Mouse (Mus musculus): ENCODE results near the gene Pigv.

DNA sequence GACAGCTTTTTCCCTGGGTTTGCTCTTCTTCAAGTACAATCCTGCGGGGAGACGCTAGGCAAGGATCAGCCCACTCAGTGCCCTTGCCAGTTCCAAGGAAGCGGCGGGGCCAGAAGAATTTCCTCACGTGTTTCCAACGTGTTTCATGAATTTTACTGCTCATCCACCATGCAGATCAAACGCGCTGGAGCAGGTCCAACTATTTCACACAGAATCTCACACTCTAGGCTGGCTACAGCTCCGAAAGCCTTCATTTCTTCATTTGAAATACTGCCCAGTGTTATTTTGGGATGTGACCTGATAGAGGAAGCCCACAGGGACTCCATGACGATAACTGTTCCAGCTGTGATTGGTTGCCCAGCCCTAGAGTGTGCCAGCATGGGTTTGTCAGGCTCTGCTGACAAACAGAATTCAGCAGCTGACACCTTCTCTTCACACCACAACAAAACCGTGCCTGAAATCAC lies 28.5 kb upstream of the Pigv start:
- no peak for TF ChIP-seq CTCF (IDR thresholded peaks at IDR 0.05; ENCODE audit: low read depth, low read length)
- TF ChIP-seq TAL1 (conservative IDR thresholded peaks at IDR 0.05; ENCODE audit: low read depth, low read length): no peak

Data from G1E (cell line).